Mouse (Mus musculus): ENCODE measurements around the gene Hoxc5.

Hoxc5 gene

DNA sequence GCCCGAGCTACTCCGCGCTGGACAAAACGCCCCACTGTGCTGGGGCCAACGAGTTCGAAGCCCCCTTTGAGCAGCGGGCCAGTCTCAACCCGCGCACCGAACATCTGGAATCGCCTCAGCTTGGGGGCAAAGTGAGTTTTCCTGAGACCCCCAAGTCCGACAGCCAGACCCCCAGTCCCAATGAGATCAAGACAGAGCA is at the start of gene Hoxc5:
Gene Hoxc5, plus strand, starts transcription at position 132 of the 199 bp plus-strand sequence.
- POLR2A ChIA-PET = interaction anchor here (0.8 to 3.3 kb wide), 30 partner anchors 8 to 296 kb away, joined by 3 to 16 read pairs (median 4); partner anchors contain the start of genes Cbx5 (in 1 of the 4), Hnrnpa1 (in 1 of the 4), Hoxc11 (in 1 of the 4) and Hoxc13 (in 1 of the 4)

DNA sequence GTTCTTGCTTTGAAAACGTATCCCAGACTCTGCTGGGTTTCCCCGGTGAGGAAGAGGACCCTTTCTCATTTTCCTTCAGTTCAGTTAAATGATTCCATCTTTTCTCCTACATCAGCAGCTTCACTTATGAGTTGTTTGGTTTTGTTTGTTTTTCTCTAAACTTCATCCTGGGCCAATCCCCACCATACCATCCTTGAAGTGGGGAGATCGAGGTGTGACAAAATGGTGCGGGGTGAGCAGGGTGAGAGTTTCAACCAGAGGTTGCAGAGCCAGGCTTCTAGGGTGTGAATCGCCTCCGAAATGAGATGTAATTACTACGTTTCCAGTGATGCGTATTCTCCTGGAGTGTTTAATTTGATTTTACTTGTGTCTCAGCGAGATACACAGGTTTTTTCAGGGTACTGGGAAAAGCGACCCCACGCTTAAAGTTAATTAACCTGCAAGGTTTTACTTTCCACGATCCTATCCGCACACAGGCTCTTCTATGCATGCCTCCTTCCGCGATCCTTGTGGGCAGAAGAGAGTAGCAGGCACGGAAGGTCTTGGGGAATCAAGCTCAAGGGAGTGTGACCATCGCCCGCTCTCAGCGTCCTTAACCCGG is 49.2 kb upstream of the Hoxc5 start:
- POLR2A ChIA-PET = interaction anchor here in 2 of 4 experiments (1.5 to 12.9 kb wide), 4 partner anchors 13 to 32 kb away, joined by 3 to 268 read pairs (median 108); partner anchors contain the start of gene Hoxc12 (in 2 of the 2)
- CTCF ChIA-PET = no interaction called here

More for the DNA sequence above, at the start of gene Hoxc5:
- CTCF ChIA-PET = interaction anchor here (0.6 to 8.3 kb wide), 42 partner anchors 8 to 791 kb away, joined by 3 to 97 read pairs (median 5); partner anchors contain the start of genes Calcoco1 (in 1 of the 4), Hoxc6 (in 1 of the 4), Hoxc8 (in 1 of the 4) and Hoxc9 (in 1 of the 4)

- ChIA-PET CTCF (interaction anchor here in 1 of 4 experiments (0.6 kb wide), 1 partner anchor 104 kb away, joined by 3 read pairs; no protein-coding TSS in a partner anchor), POLR2A (interaction anchor here in 2 of 4 experiments (0.6 to 12.9 kb wide), 6 partner anchors 13 to 118 kb away, joined by 3 to 268 read pairs (median 4); partner anchors contain the start of gene Hoxc12 (in 2 of the 2))
Measured at GRCm38 (mm10) chr15:102918611-102919265, 48.5 kb upstream of the Hoxc5 start.

DNA sequence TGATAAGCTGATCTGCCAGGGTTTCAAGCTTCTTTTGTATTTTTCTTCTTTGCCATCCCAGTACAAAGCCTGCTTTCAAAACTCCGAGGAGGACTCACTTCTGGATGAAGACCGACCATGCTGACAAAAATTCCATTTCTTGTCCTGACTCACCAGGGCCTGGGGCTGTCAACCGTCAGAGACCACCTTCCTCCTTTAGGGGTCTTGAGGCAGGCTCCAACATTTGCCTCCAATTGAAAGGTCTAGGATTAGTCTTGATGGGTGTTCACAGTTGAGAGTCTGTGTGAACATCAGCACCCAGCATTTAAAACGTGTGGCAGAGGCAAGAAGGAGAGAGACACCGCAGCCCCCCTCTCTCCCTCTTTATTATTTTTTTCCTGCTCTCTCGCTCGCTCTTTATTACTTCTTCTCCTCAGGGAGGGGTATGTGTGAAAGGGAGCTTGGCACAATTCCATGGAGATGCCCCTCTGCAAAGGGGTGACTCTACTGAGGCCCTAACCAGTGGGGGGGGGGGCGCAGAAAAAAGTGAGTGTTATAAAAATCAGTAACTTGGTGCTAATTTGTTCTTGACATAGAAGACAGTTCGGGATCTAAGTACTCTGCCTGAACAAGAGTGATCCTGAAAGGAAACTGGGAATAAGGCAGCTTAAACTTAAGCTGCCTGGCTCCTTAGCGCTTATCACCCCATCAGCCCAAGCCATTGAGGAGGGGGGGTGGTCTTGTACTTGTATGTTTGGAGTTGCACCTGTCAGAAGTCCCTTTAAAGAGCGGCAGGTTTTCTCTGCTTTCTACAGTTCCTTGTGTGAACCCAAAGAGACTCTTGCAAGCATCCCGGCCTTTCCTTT is 47.7 kb upstream of the Hoxc5 start:
- CTCF ChIA-PET = interaction anchor here in 3 of 4 experiments (0.6 to 1.5 kb wide), 5 partner anchors 14 to 258 kb away, joined by 3 to 8 read pairs (median 5); no protein-coding TSS in a partner anchor
- POLR2A ChIA-PET = interaction anchor here in 3 of 4 experiments (0.6 to 12.9 kb wide), 20 partner anchors 10 to 360 kb away, joined by 3 to 268 read pairs (median 4); partner anchors contain the start of genes Hoxc12 (in 2 of the 3), Atf7 (in 1 of the 3) and Gm28047 (in 1 of the 3)

DNA sequence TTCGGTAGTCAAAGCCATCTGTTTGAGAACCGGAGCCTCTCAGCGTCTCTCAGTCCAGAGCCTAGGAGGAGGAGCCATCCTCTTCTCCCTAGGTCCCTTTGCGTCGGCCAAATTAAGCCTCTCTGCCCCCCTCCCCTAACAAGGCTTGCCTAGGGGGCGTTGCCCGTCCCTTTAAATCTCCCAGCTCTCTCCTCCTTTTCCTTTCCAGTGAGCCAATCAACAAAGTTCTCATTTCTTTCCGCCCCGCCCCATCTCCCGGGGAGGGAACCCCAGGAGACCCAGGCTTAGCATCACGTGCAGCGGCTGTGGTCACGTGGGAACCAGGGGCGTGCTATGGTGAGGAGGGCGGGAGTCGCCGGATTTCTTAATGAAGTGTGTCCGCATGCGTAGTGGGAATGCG is 46.6 kb upstream of the Hoxc5 start:
- POLR2A ChIA-PET = interaction anchor here (0.5 to 12.9 kb wide), 42 partner anchors 9 to 515 kb away, joined by 3 to 268 read pairs (median 4); partner anchors contain the start of genes Hoxc12 (in 2 of the 4), Atf7 (in 1 of the 4), Gm28047 (in 1 of the 4) and Hoxc10 (in 1 of the 4)
- CTCF ChIA-PET = interaction anchor here (0.5 to 2.2 kb wide), 11 partner anchors 11 to 1776 kb away, joined by 3 to 10 read pairs (median 4); no protein-coding TSS in a partner anchor

GRCm38 (mm10) chr15:102921053-102922011 is 45.9 kb upstream of the Hoxc5 start, which contains the start of gene Hoxc13:
Gene Hoxc13, plus strand, starts transcription at chr15:102921103.
- ChIA-PET POLR2A (interaction anchor here (0.5 to 12.9 kb wide), 38 partner anchors 8 to 500 kb away, joined by 3 to 268 read pairs (median 4); partner anchors contain the start of genes Hoxc12 (in 2 of the 4), Atf7 (in 1 of the 4), Cbx5 (in 1 of the 4) and Gm28047 (in 1 of the 4)), CTCF (interaction anchor here in 3 of 4 experiments (0.5 to 2.2 kb wide), 11 partner anchors 10 to 1777 kb away, joined by 3 to 10 read pairs (median 4); no protein-coding TSS in a partner anchor)

- ChIA-PET POLR2A (interaction anchor here in 3 of 4 experiments (0.8 to 12.9 kb wide), 9 partner anchors 10 to 253 kb away, joined by 3 to 268 read pairs (median 5); partner anchors contain the start of gene Hoxc12 (in 2 of the 3)), CTCF (interaction anchor here in 3 of 4 experiments (0.5 to 2.2 kb wide), 4 partner anchors 10 to 474 kb away, joined by 4 to 10 read pairs (median 4); no protein-coding TSS in a partner anchor)
Measured at GRCm38 (mm10) chr15:102922012-102922362, 45.3 kb upstream of the Hoxc5 start.

- ChIA-PET POLR2A (interaction anchor here (0.8 to 12.9 kb wide), 12 partner anchors 9 to 112 kb away, joined by 3 to 268 read pairs (median 4); partner anchors contain the start of gene Hoxc12 (in 2 of the 4)), CTCF (interaction anchor here in 1 of 4 experiments (1.0 to 1.1 kb wide), 2 partner anchors 9 to 15 kb away, joined by 3 to 4 read pairs; no protein-coding TSS in a partner anchor)
Measured at GRCm38 (mm10) chr15:102922636-102923500, 44.4 kb upstream of the Hoxc5 start.

DNA sequence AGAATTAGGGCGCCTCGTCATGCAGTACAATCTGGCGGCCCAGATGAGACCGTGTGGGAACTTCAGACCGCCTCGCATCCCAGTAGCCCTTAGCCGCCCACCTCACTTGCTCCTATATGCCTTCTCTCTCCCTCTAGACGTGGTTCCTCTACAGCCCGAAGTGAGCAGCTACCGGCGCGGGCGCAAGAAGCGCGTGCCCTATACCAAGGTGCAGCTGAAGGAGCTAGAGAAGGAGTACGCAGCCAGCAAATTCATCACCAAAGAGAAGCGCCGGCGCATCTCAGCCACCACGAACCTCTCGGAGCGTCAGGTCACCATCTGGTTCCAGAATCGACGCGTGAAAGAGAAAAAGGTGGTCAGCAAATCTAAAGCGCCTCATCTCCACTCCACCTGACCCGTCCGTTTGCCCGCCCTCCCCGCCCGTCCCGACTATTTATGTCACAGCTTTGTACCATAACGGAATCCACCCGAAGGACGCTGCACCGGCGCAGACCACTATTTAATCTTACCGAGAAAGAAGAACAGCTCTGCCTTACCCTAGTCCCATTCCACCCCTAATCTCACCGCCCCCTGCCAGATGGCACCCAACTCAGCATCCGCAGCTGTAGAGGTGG is 40.1 kb upstream of the Hoxc5 start:
- CTCF ChIA-PET = interaction anchor here in 1 of 4 experiments (1.2 kb wide), 1 partner anchor 166 kb away, joined by 5 read pairs; no protein-coding TSS in a partner anchor
- POLR2A ChIA-PET = interaction anchor here in 3 of 4 experiments (0.6 to 12.9 kb wide), 12 partner anchors 9 to 159 kb away, joined by 3 to 268 read pairs (median 6); partner anchors contain the start of gene Hoxc12 (in 1 of the 3)

- ChIA-PET CTCF (interaction anchor here (0.5 to 1.9 kb wide), 18 partner anchors 9 to 1521 kb away, joined by 3 to 10 read pairs (median 3); partner anchors contain the start of genes Hoxc10 (in 1 of the 4) and Hoxc13 (in 1 of the 4)), POLR2A (interaction anchor here (0.5 to 13.5 kb wide), 74 partner anchors 8 to 591 kb away, joined by 3 to 268 read pairs (median 4); partner anchors contain the start of genes Hoxc13 (in 3 of the 4), Hoxc10 (in 2 of the 4), Hoxc11 (in 2 of the 4) and Calcoco1 (in 1 of the 4))
Measured at GRCm38 (mm10) chr15:102931706-102932358, 35.4 kb upstream of the Hoxc5 start.

DNA sequence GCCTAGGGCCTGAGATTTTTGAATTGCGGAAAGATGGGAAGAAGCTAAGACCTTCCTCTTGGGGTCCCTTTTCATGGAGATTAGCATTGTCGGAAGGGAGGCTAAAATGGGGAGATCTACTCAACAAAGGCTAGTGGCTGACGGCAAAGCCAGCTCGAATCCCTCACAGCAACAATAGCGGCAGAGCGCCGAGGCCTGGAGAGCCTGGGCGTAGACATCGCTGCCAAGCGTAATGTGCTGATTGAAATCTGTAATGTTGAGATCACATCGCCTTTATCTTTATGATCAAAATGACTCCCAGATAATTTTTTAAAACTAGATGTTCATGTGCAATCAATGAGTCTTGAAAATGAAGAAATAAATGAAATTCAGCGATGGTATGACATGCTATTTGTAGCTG is 32.8 kb upstream of the Hoxc5 start:
- CTCF ChIA-PET = interaction anchor here in 3 of 4 experiments (0.6 to 2.0 kb wide), 8 partner anchors 9 to 249 kb away, joined by 3 to 11 read pairs (median 6); partner anchors contain the start of gene Hoxc13 (in 1 of the 3)
- POLR2A ChIA-PET = interaction anchor here (0.5 to 13.5 kb wide), 26 partner anchors 7 to 1665 kb away, joined by 3 to 268 read pairs (median 4); partner anchors contain the start of genes Hoxc13 (in 3 of the 4), Calcoco1 (in 1 of the 4), Hoxc11 (in 1 of the 4) and Sp1 (in 1 of the 4)

DNA sequence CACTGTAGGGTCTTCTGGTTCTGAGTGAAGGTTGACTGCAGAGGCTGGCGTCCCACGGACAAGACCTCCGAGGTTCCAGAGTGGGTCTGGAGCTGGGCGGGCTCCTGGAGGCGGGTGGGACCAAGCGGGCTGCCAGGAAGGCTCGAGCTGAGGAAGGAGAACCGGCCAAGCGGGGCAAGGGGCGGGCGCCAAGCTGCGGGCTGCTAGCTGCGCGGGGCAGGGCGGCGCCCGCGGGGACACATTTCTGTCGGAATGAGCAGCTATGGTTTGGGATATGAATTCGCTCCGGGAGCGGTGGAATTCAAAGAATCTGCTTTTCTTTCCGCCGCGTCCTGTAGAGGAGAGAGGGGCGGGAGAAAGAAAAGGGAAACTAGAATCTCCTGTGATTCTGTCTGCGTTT is 32.3 kb upstream of the Hoxc5 start:
- POLR2A ChIA-PET = interaction anchor here (0.5 to 13.5 kb wide), 27 partner anchors 6 to 1665 kb away, joined by 3 to 268 read pairs (median 4); partner anchors contain the start of genes Hoxc13 (in 3 of the 4), Calcoco1 (in 1 of the 4), Hoxc11 (in 1 of the 4) and Sp1 (in 1 of the 4)

DNA sequence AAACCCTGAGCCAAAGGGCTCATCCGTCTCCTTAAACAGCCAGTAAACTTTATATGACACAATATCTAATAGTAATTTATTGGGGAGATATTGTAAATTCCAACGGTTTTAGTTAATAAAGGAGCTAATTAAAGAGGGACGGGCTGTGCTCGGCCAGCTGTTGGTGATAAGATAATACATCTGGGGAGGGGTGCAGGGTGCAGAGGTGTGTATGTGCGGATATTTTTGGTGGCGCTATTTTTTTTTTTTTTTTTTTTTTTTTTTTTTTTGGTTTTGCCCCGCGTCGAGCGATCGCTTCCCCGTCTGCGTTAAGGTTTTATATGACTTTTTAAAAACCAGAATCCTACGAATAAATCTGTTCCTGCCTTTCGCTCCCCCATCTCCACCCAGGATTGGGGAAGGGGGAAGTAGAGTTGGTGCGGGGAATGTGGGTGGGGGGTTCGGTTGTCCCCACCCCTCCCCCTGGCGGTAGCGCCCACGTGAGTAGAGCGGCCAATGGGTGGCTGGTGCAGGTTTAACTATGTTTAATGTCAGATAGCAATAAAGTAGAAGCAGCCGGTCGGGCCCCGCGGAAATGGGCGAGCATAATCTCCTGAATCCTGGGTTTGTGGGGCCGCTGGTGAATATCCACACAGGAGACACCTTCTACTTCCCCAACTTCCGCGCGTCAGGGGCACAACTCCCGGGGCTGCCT is 30.8 kb upstream of the Hoxc5 start, which contains the start of gene Hoxc12:
Gene Hoxc12, plus strand, starts transcription at position 479 of the 694 bp plus-strand sequence.
- POLR2A ChIA-PET = interaction anchor here in 2 of 4 experiments (0.6 to 13.5 kb wide), 11 partner anchors 9 to 245 kb away, joined by 3 to 268 read pairs (median 4); partner anchors contain the start of gene Hoxc13 (in 2 of the 2)
- CTCF ChIA-PET = interaction anchor here in 1 of 4 experiments (1.0 to 1.2 kb wide), 2 partner anchors 199 to 232 kb away, joined by 3 to 4 read pairs; no protein-coding TSS in a partner anchor

More for the DNA sequence above, 32.3 kb upstream of the Hoxc5 start:
- CTCF ChIA-PET = interaction anchor here (0.6 to 2.0 kb wide), 10 partner anchors 8 to 973 kb away, joined by 3 to 11 read pairs (median 6); partner anchors contain the start of gene Hoxc13 (in 1 of the 4)
